Mouse (Mus musculus) T-helper 2 cell (primary cell): ENCODE data around the gene Gpr89.

Experiments
- in situ Hi-C: fragments of 300-600 bp; cut with MboI, MseI; formaldehyde crosslinking; loops from one replicate; pipeline ENCODE4 v1.15.1; 2025; ENCODE audit warnings: high pct_unique_total_duplicates

Gene Gpr89

DNA sequence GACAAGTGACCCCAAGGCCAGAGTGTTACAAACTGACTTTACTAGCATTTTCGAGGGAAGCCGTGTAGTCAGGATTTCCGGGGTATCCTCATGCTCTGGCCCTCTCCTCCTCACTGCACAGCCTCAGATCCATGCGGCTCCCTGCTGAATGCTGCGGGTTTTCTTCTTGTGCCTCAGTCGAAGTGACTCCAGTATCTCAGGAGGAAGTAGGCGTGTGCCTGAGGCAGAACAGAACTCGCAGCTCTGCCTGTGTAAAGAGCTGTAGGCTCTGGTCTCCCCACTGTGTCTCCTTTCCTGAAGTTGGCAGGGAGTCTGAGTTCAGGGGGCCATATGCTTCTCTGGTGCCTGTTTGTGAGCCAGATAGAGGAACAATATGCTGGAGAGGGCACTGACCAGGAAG is 34.1 kb downstream of the Gpr89 start:
- in situ Hi-C loops, result no loop called here

DNA sequence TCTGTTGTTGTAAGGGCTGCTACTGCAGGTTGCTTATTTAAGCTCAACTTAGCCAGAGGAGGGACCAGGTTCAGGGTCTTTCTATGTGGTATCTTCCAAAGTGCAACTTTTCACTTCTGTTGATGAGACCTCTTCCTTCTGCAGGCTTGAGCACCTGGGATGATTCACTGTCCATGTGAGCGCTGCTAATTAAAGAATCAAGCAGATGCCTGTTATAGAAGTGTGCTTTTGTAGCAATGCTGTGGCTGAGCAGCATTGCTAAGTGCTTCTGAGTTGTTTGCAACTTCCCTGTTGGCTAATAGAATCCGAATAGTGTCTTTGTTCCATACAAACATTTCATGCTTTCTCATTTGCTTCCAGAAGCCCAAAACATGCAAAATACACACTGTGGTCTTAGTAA is 34.9 kb downstream of the Gpr89 start:
- in situ Hi-C loops, result no loop called here

DNA sequence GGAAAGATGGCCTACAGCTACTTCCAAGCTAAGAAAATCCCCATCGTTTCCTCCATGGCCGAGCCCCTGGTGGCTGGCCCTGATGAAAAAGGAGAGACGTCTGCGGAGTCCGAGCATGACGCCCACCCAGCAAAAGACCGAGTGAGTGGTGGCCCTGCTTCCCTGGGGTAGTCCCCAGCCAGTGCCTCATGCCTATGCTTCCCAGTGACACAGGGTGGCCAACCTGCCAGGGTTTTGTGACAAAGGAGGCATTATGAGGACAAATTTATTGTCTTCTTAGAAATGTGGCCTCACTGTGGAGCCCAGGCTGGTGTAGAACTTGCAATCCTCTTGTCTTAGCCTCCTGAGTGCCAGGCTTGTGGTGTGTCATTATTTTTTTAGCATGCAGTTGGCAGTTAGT is 36.1 kb downstream of the Gpr89 start:
- in situ Hi-C loops, result no loop called here

DNA sequence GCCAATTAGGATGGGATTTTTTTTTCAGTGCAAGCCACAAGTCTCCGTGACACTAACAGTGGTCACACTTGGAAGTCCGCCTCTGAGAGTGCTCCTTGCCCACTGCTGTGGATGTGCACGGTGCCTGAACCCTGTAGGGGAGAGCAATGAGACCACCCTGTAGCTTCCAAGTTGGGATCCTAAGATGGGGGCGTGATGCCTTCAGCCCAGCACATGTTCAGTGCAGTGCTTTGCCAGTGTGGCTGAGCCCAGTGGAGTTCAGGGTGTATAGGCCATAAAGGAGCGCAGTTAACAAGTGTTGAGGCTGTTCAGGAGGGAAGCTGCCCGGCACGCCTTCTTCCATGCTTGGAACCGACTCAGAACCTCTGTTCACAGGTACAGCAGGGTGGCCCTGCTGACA is 36.6 kb downstream of the Gpr89 start:
- in situ Hi-C loops, result no loop called here

DNA sequence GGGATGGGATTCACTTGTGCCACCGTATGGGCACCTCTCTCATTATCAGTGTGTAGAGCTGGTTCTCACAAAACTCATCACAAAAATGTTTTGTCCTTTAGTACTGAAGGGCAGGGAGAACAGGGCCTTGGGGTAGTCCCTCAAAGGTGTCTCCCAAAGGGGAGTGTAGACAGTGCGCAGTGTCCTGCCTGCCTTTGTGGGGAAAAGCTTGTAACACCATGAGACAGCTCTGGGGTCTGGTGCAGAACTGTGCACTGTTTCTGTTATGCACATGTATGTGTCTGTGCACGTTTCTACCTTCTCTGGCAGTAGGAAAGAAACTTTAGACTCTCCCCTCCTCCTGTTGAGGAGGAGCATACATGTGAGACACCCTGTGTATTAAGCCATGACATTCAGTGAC is 37.3 kb downstream of the Gpr89 start:
- in situ Hi-C loops, result no loop called here

DNA sequence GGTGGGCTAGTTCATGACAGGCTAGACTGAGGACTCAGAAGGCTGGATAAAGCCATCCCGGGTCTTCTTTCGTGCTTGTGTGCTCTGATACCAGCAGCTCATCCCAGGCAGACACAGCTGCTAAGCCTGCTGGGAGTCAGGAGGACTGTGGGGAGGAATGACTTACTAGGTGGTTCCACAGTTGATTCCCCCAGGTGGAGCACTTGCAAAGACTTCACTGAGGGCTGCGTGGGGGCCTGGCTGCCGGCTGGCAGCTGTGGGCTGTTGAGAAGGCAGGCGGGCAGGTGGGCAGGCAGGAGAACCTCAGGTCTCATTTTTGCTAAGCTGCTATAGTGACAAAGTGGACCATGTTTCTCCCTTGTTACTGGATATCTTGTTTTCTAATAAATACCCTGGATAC is 44.6 kb downstream of the Gpr89 start:
- in situ Hi-C loops, result no loop called here

DNA sequence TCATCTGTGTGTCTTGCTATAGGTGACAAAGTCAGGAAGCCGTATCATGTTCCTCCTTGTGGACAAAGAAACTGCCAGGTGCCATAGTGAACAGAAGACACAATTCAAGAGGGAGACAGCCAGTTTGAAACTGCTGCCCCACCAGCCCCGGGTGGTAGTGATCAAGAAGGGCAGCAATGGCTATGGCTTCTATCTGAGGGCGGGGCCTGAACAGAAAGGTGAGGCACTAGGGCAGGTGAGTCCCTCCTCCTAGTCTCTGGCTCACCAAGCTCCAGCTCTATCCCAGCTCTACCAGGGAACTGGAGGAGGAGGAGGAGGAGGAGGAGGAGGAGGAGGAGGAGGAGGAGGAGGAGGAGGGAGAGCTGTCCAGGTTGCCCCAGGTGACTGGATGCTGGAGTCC is 49.3 kb downstream of the Gpr89 start:
- in situ Hi-C loops, result no loop called here

DNA sequence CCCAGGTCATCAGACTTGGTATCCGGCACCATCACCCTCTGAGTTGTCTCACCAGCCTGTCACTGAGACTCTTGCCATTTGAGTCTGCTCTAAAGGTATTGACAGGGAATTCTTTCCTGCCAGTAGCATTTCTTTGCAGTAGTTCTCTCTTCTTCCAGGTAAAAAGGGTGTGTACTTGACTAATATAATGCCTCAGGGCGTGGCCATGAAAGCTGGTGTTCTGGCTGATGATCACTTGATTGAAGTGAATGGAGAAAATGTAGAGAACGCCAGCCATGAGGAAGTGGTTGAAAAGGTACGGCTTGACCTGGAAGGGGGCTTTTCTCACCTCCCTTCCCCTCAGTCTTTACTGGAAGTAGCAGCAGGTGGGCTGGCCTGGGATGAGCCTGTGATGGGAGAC is 50.8 kb downstream of the Gpr89 start:
- in situ Hi-C loops, result no loop called here

DNA sequence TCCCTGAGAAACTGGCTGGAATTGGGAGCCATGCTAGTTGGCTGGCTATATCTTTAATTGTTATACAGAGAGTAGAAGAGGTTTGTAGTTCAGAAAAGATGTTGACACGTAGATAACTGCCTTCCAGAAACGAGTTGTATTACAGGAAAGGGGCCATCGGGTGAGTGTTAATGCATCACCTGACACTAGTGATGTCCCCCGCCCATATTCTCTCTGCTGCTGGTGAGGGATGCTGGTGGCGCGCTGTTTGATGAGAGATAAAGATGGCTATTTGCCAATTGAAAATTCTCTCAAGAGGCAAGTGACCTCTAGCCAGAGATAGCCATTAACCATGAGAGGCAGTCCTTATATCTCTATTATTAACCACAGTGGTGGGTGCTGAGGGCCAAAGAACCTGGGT is 52.6 kb downstream of the Gpr89 start:
- in situ Hi-C loops, result no loop called here

DNA sequence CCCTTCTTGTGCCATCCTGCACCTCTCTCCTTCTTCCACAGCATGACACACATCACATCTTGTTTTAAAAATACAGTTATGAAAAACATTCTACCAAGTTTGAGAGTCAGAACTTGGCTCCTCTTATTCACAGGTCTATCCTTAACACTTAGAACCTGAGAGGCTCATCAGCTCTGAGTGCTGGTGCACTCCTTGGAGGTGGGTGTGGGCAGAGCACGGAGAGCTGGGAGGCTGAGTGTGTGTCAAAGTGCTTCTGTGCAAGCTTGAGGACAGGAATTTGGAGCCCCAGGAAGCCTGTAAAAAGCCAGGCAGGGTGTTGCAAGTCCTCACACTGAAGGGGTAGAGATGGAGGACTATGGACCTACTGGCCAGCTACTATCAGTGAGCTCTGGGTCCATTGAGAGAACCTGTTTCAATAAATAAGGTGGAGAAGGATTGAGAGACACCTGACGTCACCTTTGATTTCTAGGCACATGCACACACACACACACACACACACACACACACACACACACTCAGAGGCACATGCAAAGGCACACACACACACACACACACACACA is 55.9 kb downstream of the Gpr89 start:
- in situ Hi-C loops, result no loop called here

DNA sequence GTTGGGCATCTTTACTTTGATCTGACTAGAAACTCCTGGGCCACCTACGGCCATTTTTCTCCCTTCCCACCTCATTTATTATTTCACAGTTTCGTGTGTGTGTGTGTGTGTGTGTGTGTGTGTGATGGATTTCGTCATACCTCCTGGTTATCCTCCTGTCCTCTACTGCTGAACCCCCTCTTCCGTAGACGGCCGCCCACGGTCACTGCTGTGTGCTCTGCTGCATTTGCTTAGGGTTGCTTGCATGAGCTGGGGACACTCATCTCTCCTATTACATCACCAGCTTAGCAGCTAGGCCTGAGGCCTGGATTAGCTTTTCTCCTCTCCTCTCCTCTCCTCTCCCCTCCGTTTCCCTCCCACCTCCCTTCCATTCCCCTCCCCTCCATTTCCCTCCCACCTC is 56.7 kb downstream of the Gpr89 start:
- in situ Hi-C loops, result no loop called here

DNA sequence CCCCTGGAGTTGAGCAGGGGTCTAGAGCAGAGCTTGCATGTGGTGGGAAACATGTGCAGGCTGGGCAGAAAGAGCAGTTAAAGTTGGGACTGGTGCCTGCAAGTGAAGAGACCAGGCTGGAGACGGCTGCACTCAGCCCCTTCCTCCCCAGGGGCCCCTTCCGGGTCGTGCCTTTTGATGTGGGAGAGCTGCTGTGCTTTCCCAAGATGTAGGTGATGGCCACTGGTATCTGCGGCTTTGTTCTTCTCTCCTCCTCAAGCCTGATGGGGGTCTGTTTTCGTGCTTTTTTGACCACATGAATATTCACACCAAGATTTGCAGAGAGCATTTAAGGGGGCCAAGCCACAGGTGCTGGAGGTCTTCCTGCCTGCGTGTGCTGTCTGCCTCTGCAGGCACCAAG is 57.5 kb downstream of the Gpr89 start:
- in situ Hi-C loops, result no loop called here

DNA sequence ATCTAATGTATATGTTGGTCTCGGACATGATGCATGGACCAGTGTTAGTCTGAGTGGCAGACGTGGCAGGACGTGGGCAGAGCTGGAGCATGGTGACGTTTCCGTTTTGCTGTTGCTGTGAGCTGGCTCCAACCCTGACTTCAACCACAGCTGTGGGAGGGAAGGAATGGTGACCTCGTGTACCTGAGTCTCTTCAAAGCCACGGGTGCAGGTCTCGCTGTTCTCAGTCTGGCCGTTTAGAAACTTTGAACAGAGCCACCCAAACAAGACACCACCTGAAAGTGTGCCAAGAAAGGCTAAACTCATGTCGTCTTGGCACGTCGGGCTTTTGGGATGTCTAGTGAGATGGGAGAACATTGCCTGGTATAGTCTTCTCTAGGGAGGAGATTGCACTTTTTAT is 58.2 kb downstream of the Gpr89 start:
- in situ Hi-C loops, result no loop called here

DNA sequence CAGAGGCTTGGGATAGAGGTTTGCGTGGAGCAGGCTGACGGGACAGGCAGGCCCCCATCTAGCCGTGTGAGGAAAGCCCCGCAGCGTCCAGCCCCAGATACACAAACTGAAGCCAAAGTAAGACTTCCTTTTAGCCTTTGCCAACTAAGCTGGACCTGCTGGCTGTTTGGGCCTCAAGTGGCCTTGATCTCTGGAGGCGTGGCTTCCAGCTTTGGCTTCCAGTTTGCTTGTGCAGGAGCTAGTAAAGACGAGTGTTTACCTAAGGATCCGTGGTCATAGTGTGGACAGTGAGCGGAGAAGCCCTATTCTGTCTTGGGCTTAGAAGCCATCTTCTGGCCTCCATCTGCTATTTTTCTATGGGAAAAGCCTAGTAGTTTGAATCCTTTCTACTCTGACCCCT is 59.3 kb downstream of the Gpr89 start:
- in situ Hi-C loops, result no loop called here

DNA sequence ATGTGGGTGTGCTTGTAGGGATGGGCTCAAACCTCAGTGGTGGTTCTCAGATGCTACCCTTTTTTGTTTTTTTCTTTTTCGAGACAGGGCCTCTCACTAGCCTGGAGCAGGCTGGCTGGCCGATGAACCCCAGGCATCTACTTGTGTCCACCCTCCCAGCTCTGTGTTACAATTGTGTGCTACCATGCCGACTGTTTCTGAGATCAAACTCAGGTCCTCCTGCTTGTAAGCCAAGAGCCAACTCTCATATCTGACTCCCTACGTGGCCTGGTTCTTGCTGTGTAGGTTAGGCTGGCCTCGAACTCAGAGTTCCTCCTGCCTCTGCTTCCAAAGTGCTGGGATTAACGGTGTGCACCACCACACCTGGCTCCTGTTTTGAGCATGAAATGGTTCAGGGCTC is 60.0 kb downstream of the Gpr89 start:
- in situ Hi-C loops, result no loop called here

DNA sequence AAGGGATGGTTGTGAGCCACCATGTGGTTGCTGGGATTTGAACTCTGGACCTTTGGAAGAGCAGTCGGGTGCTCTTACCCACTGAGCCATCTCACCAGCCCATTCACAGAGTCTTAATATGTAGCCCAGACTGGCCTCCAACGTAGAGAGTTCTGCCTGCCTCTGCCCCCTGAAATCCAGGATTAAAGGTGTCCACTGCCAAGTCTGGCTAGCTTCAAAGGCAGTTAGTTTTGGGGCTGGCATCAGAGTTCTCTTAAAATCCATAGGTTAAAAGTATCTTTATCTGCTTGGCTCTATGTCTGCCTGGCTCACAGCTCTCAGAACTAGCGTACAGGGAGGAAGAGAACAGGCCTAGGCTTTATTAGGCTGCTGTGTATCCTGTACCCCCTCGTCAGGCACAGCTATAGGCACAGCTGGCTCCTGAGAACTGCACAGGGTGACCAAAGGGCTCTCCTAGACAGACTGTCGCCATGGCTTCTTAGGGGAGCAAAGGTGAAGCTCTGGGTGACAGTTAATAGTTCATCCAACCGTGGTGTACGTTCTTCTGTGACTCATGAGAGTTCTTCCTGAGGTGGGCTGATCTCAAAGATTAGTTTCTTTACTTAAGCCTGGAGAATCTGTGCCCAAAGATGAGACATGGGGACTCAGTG is 66.0 kb downstream of the Gpr89 start:
- in situ Hi-C loops, result no loop called here

DNA sequence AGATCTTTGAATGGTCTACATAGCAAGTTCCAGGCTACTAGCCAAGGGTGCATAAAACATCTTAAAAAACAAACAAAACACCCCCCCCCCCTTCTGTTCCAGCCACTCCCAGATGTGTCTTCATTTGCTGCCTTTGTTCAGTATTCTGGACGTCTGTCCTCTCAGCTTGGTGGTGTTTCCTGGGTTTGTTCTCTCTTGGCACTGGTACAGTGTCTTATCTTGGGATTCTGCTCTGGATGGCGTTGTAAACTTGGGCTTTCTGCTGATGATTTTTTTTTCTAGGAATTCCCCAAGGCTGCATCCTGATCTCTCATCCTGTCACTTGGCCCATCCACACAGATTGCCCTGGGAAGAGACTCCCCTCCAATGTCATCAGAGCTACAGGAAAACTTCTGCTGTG is 68.7 kb downstream of the Gpr89 start:
- in situ Hi-C loops, result no loop called here

DNA sequence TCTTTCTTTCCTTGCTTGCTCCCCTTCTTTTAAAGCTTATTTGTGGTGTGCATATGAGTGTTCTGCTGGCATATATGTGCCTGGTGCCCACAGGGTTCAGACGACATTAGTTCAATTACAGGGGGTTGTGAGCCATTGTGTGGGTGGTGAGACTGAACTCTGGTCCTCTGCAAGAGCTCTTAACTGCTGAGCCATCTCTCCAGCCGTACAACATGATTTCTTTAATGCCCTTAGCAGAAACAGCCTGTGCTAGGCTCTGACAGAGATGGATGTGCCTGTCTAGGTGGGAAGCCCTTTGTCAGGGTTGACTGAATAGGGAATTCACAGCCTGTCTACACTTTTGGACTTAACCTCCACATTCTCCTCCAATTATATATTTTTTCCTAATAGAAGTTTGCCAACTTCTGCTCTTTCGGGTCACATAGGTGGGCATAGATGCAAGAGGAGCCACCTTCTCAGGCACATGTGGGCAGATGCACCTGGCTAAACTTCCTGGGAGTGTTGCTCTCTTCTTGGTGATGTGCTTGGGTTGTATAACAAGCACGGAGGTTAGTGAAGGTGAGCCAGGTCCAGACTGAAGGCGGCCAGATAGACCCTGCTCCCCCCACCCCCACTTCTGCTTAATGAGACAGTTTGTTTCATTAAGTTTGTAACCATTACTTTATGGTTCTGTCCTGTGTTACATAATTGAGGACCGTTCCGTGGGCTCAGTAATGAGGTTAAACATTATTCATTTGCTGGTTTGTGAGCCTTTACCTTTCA is 70.4 kb downstream of the Gpr89 start:
- in situ Hi-C loops, result no loop called here

DNA sequence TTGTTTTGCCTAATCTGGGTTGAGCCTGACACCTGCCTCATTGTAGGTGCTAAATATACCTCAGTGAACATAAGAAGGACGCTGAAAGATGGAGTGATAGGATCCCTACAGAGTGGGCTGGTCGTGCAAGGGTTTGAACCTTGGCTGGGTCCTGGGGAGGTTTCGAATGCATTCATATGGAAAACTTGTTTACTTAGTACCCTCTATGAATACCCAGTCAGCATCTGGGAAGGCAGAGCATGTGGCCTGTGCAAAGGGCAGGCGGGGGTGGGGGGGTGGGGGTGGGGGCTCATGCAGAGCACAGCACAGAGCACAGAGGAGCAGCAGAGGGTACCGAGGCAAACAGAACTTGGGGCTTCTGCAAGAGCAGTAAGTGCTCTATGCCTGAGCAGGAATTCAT is 72.2 kb downstream of the Gpr89 start:
- in situ Hi-C loops, result no loop called here

DNA sequence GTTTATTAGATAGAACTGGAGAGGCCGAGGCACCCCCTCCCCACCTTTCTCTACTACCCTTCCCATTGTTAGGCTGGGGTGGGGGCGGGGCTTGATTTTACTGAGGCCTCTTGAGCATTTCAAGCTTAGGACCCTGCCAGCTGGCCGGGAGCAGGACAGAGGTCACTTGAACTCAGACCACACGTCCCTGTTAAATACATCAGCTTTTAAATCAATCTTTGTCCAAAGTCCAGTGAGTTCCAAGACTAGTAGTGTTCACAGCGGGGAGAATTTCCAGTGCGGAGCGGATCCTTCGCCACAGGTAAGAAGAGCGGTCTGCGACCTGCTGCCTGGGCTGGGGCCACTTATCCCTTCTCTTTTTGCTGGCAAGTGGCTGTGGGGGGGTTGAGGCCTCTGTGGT is 75.3 kb downstream of the Gpr89 start:
- in situ Hi-C loops, result no loop called here

DNA sequence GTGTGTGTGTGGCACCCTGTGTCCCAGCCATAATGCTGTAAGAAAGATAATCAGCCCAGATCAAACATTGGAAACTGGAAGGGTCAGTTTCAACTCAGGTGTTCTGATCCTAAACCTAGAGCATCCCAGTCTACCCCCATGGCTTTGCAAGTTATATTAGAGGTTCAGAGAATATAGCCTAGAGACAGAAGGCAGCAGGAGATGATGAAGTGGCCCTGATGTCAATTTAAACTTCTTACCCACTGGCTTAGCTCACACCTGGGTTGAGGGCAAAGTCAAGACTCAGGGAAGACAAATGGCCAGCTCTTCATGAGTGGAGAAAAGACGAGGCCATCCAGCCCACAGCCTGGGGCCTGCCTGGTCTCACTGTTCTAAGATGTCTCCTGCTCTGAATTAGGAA is 76.2 kb downstream of the Gpr89 start, which contains the start of the genes Pdzk1 and Cd160:
TSS of gene Pdzk1 (plus strand) at position 301 of the 400 bp plus-strand sequence.
TSS of gene Cd160 (minus strand) at position 368 of the 400 bp plus-strand sequence.
- in situ Hi-C loops, result no loop called here

DNA sequence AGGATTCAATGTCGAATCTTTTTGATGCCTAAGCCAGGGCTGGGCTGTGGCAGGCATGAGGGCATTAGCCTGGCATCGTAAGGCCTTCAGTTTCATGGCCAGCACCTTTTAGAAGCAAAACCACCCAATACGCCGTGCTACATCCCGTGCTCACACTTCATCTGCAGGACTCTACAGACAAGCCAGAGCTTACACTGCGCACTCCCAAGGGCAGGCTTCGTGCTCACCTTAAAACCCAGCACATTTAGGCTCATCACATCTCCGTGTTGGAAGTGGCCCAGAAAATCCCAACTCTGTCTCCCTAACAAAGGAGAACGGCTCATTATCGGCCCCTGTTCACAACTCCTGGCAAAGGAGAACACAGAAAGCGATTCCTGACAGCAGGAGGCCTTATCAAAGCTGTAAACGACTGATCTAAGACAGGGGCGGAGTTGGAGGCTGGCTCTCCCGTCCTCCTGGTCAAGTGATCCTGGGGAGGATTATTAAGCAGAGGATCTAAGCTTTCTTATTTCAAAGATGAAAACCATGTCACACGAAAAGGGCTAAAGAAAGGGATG is 76.8 kb downstream of the Gpr89 start:
- in situ Hi-C loops, result no loop called here

DNA sequence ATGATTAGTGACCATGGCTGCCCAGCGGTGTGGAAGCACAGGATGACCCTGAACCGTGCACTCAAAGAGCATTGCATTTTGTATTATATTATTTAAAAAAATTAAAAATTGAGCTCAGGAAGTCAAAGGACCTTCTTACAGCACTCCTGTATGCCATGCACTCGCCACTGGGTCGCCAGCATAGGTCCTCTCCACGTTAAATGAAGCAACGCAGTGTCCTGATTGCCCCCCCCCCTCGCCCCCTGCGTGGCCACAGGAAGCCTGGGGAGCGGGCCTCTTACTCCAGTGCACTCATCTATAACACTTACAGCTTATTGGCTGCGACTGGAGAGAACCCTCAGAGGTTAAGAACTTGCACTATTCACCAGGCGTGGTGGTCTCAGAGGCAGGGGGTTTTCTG is 79.9 kb downstream of the Gpr89 start:
- in situ Hi-C loops, result no loop called here
